Mouse (Mus musculus): Measurements from ENCODE around the gene Cacna2d4. TPM values are rescaled to one million over a fixed set of nuclear protein-coding genes. Genes with fewer than 3 reads are reported as not detected.

Cacna2d4 gene
- polyA plus RNA-seq, 1 experiment from 2014 or later = 0.35 TPM

DNA sequence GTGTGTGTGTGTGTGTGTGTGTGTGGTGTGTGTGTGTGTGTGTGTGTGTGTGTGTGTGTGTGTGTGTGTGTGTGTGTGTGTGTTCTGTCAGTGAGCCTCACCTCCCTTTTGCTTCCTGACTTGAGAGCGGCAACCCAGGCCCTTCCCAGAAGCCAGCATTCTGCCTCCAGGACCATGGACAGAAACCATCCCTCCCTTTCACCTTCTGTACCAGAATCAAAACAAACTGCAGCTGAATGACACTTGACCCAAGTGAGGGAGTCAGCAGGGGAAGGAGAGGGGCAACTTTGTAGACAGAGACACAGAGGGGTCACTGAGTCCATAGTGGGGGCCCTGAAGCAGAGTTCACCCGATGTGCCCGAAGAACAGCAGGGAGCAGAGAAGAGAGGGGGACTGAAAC, 3.3 kb upstream of the Cacna2d4 start:
- Histone ChIP-seq H3K4me3 (replicated peaks; ENCODE audit: low read length) (no peak overlapping the region), H3K9ac (no peak overlapping the region), H3K9me3 (ENCODE audit: control insufficient read depth, low read length) (no peaks in the 10 kb centered on the region), H3K4me1 (replicated peaks; ENCODE audit: control insufficient read depth, insufficient read depth, low read length) (peaks cover 7% of the 10 kb centered on the region), H3K27ac (no peak overlapping the region), H3K4me2 (replicated peaks) (no peak overlapping the region), H3K27me3 (ENCODE audit: control insufficient read depth, insufficient read depth, low read length) (no peaks in the 10 kb centered on the region), H3K36me3 (replicated peaks; ENCODE audit: control insufficient read depth, insufficient read depth) (no peaks in the 10 kb centered on the region)
- WGBS = 58% methylated on average over 3 of the region's 3 CpGs
- DNase-seq (ENCODE audit: low spot score) (no peak), ATAC-seq (ENCODE audit: low FRiP score) (no peak)

DNA sequence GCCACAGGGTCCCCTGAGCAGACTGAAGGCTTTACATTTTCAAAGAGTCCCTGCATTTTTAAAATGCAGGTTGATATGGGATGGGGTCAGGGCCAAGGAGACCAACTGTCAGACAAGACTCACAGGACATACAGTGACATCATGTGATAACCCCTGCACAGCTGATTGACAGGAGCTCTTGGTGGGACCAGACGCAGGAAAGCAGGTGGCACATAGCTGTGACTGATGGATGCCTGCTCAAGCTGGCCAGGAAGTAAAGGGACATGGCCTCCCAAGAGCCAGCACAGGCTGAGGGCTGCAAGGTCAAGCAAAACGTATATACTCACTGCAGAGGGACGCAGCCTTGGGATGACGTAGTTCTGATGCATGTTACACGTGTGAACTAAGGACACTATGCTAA, 885 bp upstream of the Cacna2d4 start:
- 77% methylated on average over 5 of the region's 5 CpGs for WGBS

DNA sequence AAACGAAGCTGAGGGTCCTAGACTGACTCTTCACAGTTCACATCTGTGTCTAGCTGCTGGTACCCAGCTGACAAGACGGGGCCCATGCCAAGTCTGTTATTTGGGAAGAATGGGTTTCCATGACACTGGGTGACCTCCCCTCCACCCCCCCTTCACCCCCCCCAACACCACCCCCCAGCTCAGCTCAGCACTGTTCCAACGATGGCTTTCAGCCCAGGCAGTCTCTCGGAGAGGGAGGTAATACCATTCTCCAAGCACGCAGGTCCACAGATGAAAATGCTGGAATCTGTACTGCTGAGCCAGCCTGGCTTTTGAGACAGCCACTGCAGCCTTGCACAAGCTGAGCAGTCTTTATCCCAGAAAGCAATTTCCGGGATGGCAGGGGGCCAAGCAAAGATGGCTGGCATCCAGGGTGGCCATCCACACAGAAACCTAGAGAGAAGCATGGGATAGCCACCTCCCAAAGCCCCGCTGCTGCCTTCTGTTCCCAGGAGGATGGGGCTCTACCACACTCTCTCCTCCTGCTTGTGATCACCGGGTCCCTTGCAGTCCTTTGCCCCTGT, 1.2 kb downstream of the Cacna2d4 start:
- 44% methylated on average over 8 of the region's 8 CpGs for WGBS
- Histone ChIP-seq H3K27me3 (ENCODE audit: control insufficient read depth, insufficient read depth, low read length) (no peaks in the 10 kb centered on the region), H3K4me3 (replicated peaks; ENCODE audit: low read length) (no peak overlapping the region), H3K9me3 (ENCODE audit: control insufficient read depth, low read length) (no peaks in the 10 kb centered on the region), H3K9ac (no peak overlapping the region), H3K36me3 (replicated peaks; ENCODE audit: control insufficient read depth, insufficient read depth) (no peaks in the 10 kb centered on the region), H3K27ac (peak overlapping the region; percentile 77), H3K4me2 (replicated peaks) (no peak overlapping the region), H3K4me1 (replicated peaks; ENCODE audit: control insufficient read depth, insufficient read depth, low read length) (peaks cover 14% of the 10 kb centered on the region)
- ATAC-seq (ENCODE audit: low FRiP score) = peak; percentile 92
- peak; percentile 79 for DNase-seq (ENCODE audit: low spot score)

More for the DNA sequence above, 885 bp upstream of the Cacna2d4 start:
- Histone ChIP-seq H3K27ac (no peak overlapping the region), H3K4me2 (replicated peaks) (no peak overlapping the region), H3K36me3 (replicated peaks; ENCODE audit: control insufficient read depth, insufficient read depth) (no peaks in the 10 kb centered on the region), H3K9ac (no peak overlapping the region), H3K4me1 (replicated peaks; ENCODE audit: control insufficient read depth, insufficient read depth, low read length) (peaks cover 9% of the 10 kb centered on the region), H3K27me3 (ENCODE audit: control insufficient read depth, insufficient read depth, low read length) (no peaks in the 10 kb centered on the region), H3K9me3 (ENCODE audit: control insufficient read depth, low read length) (no peaks in the 10 kb centered on the region), H3K4me3 (replicated peaks; ENCODE audit: low read length) (no peak overlapping the region)
- ATAC-seq (ENCODE audit: low FRiP score) = no peak
- DNase-seq (ENCODE audit: low spot score) = no peak

DNA sequence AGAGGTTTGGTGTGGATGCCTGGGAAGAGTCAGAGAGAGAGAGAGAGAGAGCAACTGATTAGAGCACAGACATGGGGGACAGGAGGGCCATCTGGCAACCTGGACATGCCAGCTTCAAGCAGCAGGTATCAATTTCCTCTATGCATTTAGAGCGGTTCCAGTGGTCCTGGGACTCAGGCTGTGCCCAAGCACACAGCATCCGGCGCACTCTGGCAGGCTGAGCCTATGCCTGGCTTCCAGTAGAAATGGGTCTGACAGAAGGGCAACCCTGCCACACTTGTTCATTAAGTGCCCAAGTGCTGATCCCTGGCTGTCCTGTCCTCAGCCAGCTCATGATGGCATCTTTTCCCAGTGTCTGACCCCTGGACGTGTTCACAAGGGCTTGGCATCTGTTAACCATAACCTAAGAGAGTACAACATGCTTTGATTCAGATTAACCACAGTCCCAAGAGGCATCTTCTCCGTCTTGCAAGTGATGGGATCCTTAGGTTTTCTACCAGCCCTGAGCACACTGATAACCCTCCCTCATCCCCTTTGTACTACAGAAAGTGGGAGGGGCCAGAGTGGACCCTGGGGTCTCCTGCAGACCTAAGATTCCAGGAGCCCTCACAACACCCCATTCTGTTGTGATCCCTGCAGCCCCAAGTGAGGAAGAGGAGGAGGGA, 3.1 kb downstream of the Cacna2d4 start:
- Histone ChIP-seq H3K36me3 (replicated peaks; ENCODE audit: control insufficient read depth, insufficient read depth) (no peaks in the 10 kb centered on the region), H3K9ac (no peak overlapping the region), H3K27me3 (ENCODE audit: control insufficient read depth, insufficient read depth, low read length) (no peaks in the 10 kb centered on the region), H3K27ac (no peak overlapping the region), H3K4me2 (replicated peaks) (no peak overlapping the region), H3K4me1 (replicated peaks; ENCODE audit: control insufficient read depth, insufficient read depth, low read length) (peaks cover 14% of the 10 kb centered on the region), H3K4me3 (replicated peaks; ENCODE audit: low read length) (no peak overlapping the region), H3K9me3 (ENCODE audit: control insufficient read depth, low read length) (no peaks in the 10 kb centered on the region)
- 65% methylated on average over 5 of the region's 5 CpGs for WGBS
- no peak for ATAC-seq (ENCODE audit: low FRiP score)
- DNase-seq (ENCODE audit: low spot score) = no peak

DNA sequence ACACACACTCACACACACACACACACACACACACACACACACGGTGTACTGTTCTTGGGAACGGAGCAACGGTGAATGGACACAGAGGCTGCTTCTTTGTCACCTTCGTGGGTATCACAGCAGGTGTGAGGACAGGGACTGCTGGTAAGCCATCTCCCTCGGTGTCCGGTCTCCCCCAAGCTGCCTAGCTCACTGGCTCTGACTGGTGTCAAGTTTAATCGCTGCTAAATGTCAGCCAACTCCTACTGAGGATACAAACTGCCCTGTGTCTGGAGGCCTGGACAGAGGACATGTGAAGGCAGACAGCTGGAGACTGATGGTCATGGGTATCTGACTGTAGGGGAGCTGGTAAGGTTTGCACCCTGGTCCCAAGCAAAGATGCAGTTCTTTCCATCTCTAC, 3.9 kb downstream of the Cacna2d4 start:
- DNase-seq (ENCODE audit: low spot score) = no peak
- WGBS = 84% methylated on average over 7 of the region's 7 CpGs

DNA sequence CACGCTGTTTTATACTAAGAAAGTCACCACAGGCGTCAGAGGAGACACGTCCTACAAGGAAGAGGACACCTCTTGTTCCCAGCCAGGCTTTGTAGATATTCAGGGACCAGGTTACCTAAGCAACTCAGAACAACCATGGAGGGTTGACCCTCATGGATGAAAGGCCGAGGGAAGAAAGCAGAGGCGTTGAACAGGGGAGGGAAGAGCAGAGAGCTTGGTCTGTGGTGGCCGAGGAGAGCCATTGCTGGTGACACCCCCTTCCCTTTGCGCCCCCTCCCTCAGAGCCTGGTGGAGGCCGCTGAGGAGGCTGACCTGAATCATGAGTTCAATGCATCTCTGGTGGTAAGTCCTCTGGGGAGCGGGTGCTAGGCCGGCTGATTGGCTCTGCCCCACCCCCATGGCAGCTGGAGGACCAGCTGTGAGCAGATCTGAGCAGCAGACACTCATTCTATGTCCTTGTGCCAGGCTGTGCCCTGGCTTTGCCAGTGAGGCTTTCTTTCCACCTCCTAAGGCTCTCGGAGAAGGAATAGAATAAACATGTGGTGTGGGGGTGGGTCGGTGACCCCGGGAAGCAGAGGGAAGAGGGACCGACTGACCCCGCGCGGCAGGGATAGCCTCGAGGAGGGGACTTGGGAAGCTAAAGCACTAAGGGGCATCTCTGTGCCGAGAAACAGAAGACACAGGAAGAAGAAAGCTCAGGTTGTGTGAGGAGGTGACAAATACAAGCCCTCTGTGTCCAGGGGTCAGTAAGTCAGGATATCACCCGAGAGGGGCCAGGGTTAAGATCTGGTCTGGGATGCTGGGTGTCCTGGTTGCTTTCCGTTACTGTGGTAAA, 4.8 kb downstream of the Cacna2d4 start:
- H3K9me3 ChIP-seq (ENCODE audit: control insufficient read depth, low read length) = peaks cover 4% of the 10 kb centered on the region; the same call in 1 of the 2 replicates
- ATAC-seq (ENCODE audit: low FRiP score) (no peak), DNase-seq (ENCODE audit: low spot score) (no peak)
- no peak overlapping the region for H3K4me3 ChIP-seq (replicated peaks; ENCODE audit: low read length)
- peaks cover 14% of the 10 kb centered on the region for H3K4me1 ChIP-seq (replicated peaks; ENCODE audit: control insufficient read depth, insufficient read depth, low read length)
- no peaks in the 10 kb centered on the region for H3K27me3 ChIP-seq (ENCODE audit: control insufficient read depth, insufficient read depth, low read length)
- no peak overlapping the region for H3K9ac ChIP-seq
- no peak overlapping the region for H3K4me2 ChIP-seq (replicated peaks)
- H3K27ac ChIP-seq = no peak overlapping the region
- WGBS = 65% methylated on average over 21 of the region's 21 CpGs
- no peaks in the 10 kb centered on the region for H3K36me3 ChIP-seq (replicated peaks; ENCODE audit: control insufficient read depth, insufficient read depth)

More for the DNA sequence above, 3.9 kb downstream of the Cacna2d4 start:
- no peak overlapping the region for H3K9ac ChIP-seq
- no peak overlapping the region for H3K27ac ChIP-seq
- H3K4me2 ChIP-seq (replicated peaks) = no peak overlapping the region
- H3K4me3 ChIP-seq (replicated peaks; ENCODE audit: low read length) = no peak overlapping the region
- peaks cover 14% of the 10 kb centered on the region for H3K4me1 ChIP-seq (replicated peaks; ENCODE audit: control insufficient read depth, insufficient read depth, low read length)
- H3K27me3 ChIP-seq (ENCODE audit: control insufficient read depth, insufficient read depth, low read length) = no peaks in the 10 kb centered on the region
- no peaks in the 10 kb centered on the region for H3K36me3 ChIP-seq (replicated peaks; ENCODE audit: control insufficient read depth, insufficient read depth)
- no peaks in the 10 kb centered on the region for H3K9me3 ChIP-seq (ENCODE audit: control insufficient read depth, low read length)
- no peak for ATAC-seq (ENCODE audit: low FRiP score)

DNA sequence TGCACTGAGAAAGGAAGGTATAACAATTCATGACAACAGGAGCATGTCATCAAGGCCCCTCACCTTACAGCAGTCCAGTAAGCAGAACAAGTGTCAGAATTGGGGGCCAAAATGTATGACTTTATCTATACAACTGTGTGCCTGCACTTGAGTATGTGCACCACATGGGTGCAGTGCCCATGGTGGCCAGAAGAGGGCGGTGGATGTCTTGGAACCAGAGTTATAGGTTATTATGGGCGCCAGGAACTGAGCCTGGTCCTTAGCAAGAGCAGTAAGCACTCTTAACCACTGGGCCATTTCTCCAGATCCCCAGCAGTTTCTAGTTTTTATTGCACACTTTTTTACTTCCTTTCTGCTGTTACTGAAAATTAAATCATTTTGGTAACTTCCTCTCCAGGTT, 9.8 kb downstream of the Cacna2d4 start:
- WGBS = 54% methylated on average over 2 of the region's 2 CpGs
- H3K4me3 ChIP-seq (replicated peaks; ENCODE audit: low read length) = no peak overlapping the region
- ATAC-seq (ENCODE audit: low FRiP score) = no peak

DNA sequence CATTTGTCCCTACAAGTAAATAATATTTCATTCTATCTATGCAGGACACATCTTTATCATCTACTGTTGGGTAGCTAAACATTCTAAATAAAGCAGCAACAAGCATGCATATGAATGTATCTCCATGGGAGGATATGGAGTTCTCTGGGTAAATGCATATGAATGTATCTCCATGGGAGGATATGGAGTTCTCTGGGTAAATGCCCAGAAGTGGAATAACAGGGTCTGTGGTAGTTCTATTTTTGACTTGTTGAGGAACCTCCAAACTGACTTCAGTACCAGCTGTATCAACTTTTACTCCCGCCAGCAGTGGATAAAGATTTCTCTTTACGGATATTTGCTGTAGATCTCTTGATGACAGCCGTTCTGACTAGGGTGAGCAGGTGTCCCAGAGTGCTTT, 12.3 kb downstream of the Cacna2d4 start:
- Histone ChIP-seq H3K27ac (no peak overlapping the region), H3K4me2 (replicated peaks) (no peak overlapping the region), H3K36me3 (replicated peaks; ENCODE audit: control insufficient read depth, insufficient read depth) (no peaks in the 10 kb centered on the region), H3K27me3 (ENCODE audit: control insufficient read depth, insufficient read depth, low read length) (no peaks in the 10 kb centered on the region), H3K4me1 (replicated peaks; ENCODE audit: control insufficient read depth, insufficient read depth, low read length) (no peaks in the 10 kb centered on the region), H3K4me3 (replicated peaks; ENCODE audit: low read length) (no peak overlapping the region), H3K9me3 (ENCODE audit: control insufficient read depth, low read length) (peaks cover 8% of the 10 kb centered on the region; the same call in 1 of the 2 replicates), H3K9ac (no peak overlapping the region)
- ATAC-seq (ENCODE audit: low FRiP score) (no peak), DNase-seq (ENCODE audit: low spot score) (no peak)
- 88% methylated on average over 3 of the region's 3 CpGs for WGBS

More for the DNA sequence above, 9.8 kb downstream of the Cacna2d4 start:
- no peaks in the 10 kb centered on the region for H3K36me3 ChIP-seq (replicated peaks; ENCODE audit: control insufficient read depth, insufficient read depth)
- no peak overlapping the region for H3K27ac ChIP-seq
- no peak overlapping the region for H3K9ac ChIP-seq
- H3K4me2 ChIP-seq (replicated peaks) = no peak overlapping the region
- DNase-seq (ENCODE audit: low spot score) = no peak
- 0 out of 2 replicates have a peak, but pooled peaks cover 3% of the 10 kb centered on the region for H3K4me1 ChIP-seq (replicated peaks; ENCODE audit: control insufficient read depth, insufficient read depth, low read length)
- H3K27me3 ChIP-seq (ENCODE audit: control insufficient read depth, insufficient read depth, low read length) = no peaks in the 10 kb centered on the region
- peaks cover 8% of the 10 kb centered on the region; the same call in 1 of the 2 replicates for H3K9me3 ChIP-seq (ENCODE audit: control insufficient read depth, low read length)

DNA sequence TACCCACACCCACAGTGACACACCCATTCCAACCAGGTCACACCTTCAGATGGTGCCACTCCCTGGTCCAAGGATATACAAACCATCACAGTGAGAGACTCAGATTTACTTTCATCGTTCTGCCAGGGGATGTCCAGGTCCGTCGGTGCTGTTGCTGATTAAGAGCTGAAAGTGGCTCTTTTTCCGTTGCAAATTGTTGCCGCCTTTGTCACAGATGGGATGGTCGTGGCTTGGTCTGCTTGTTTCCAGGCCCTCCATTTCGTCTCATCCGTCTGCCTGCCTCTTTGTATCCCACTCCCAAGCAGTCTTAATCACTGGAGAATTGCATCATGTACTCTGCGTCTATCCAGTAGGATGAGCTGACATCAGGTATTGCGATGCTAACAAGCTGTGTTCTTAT, 13.4 kb downstream of the Cacna2d4 start:
- Histone ChIP-seq H3K27me3 (ENCODE audit: control insufficient read depth, insufficient read depth, low read length) (no peaks in the 10 kb centered on the region), H3K4me2 (replicated peaks) (no peak overlapping the region), H3K4me1 (replicated peaks; ENCODE audit: control insufficient read depth, insufficient read depth, low read length) (no peaks in the 10 kb centered on the region), H3K27ac (no peak overlapping the region), H3K4me3 (replicated peaks; ENCODE audit: low read length) (no peak overlapping the region), H3K9ac (no peak overlapping the region), H3K9me3 (ENCODE audit: control insufficient read depth, low read length) (peaks cover 8% of the 10 kb centered on the region; the same call in 1 of the 2 replicates), H3K36me3 (replicated peaks; ENCODE audit: control insufficient read depth, insufficient read depth) (no peaks in the 10 kb centered on the region)
- WGBS = 90% methylated on average over 10 of the region's 10 CpGs
- ATAC-seq (ENCODE audit: low FRiP score) (no peak), DNase-seq (ENCODE audit: low spot score) (no peak)

Data from hindbrain, embryonic 14.5 days (tissue).